Mouse (Mus musculus) limb, embryonic 14.5 days (tissue): ENCODE measurements around the gene Snx33. TPM values are rescaled to one million over a fixed set of nuclear protein-coding genes. Genes with fewer than 3 reads are reported as not detected.

Source experiments
- ATAC-seq: fragments of 200-750 bp; cut with Nextera tagmentation; 2 replicates; pipeline ENCODE4 v1.8.0; 2017; ENCODE audit warnings: low read depth, moderate number of reproducible peaks, moderate TSS enrichment; ENCODE audit not compliant: low FRiP score
- DNase-seq: peaks from one replicate; pipeline ENCODE4 v3.0.0-alpha.2; 2015; ENCODE audit warnings: low spot score
- H3K27ac ChIP-seq: fragments of 300-500 bp; sonication (generic); replicated peaks from 2 replicates; pipeline ENCODE4 v1.5.1; 2014; ENCODE audit warnings: low read depth, mild to moderate bottlenecking, low read length, moderate library complexity, mixed read lengths
- H3K27me3 ChIP-seq: fragments of 300-500 bp; sonication (generic); 2 replicates; pipeline ENCODE4 v1.6.1; 2014; ENCODE audit warnings: low read length, mixed read lengths; ENCODE audit not compliant: control insufficient read depth, insufficient read depth
- H3K36me3 ChIP-seq: fragments of 300-500 bp; sonication (generic); 2 replicates; pipeline ENCODE4 v1.6.1; 2014; ENCODE audit warnings: mild to moderate bottlenecking, low read length, moderate library complexity, mixed read lengths; ENCODE audit not compliant: control insufficient read depth, insufficient read depth
- H3K4me1 ChIP-seq: fragments of 300-500 bp; sonication (generic); 2 replicates; pipeline ENCODE4 v1.6.1; 2014; ENCODE audit warnings: antibody characterized with exemption, low read length, mixed read lengths; ENCODE audit not compliant: control insufficient read depth, insufficient read depth
- H3K4me2 ChIP-seq: fragments of 300-500 bp; sonication (generic); replicated peaks from 2 replicates; pipeline ENCODE4 v1.6.1; 2014; ENCODE audit warnings: low read depth, mild to moderate bottlenecking, low read length, moderate library complexity; ENCODE audit not compliant: severe bottlenecking
- H3K4me3 ChIP-seq: fragments of 300-500 bp; sonication (generic); replicated peaks from 2 replicates; pipeline ENCODE4 v1.5.1; 2014; ENCODE audit warnings: low read length
- H3K9ac ChIP-seq: fragments of 300-500 bp; sonication (generic); 2 replicates; pipeline ENCODE4 v1.6.1; 2014; ENCODE audit warnings: mild to moderate bottlenecking, low read depth, low read length, moderate library complexity; ENCODE audit not compliant: severe bottlenecking
- H3K9me3 ChIP-seq: fragments of 300-500 bp; sonication (generic); 2 replicates; pipeline ENCODE4 v1.6.1; 2016; ENCODE audit warnings: low read length; ENCODE audit not compliant: control insufficient read depth
- POLR2A ChIP-seq: fragments of 200-500 bp; IDR thresholded peaks from 2 replicates; pipeline ENCODE4 v1.8.0; 2012; ENCODE audit warnings: inconsistent platforms, mild to moderate bottlenecking, moderate library complexity, borderline replicate concordance; ENCODE audit not compliant: insufficient read depth, insufficient read length; ENCODE audit errors: extremely low read depth
- WGBS: fragments of 180-500 bp; shearing (Covaris S2); extraction: QIAGEN DNeasy Blood & Tissue Kit; methylation state at CpG from one replicate; pipeline ENCODE4 v1.1.7; 2014; 5-methylcytosine and 5-hydroxymethylcytosine counted together
- polyA plus RNA-seq, 2 experiments: library from polyadenylated mRNA; depleted of rRNA in 1 of 2; stranded (reverse) in 1 of 2; unstranded in 1 of 2; fragments of >200 nt; fragmentation: Nextera tagmentation in 1 of 2; extraction: Ambion mirVana in 1 of 2; gene quantifications; 2 replicates each; pipeline versions ENCODE4 v1.2.1 to v1.2.3; 2012 to 2014

Gene Snx33
- 11.4 and 12.8 TPM in 2 replicates for polyA plus RNA-seq (2012; rRNA removed)
- polyA plus RNA-seq (2014; fragmentation: Nextera tagmentation; extraction: Ambion mirVana): 8.1 and 11.2 TPM in 2 replicates

DNA sequence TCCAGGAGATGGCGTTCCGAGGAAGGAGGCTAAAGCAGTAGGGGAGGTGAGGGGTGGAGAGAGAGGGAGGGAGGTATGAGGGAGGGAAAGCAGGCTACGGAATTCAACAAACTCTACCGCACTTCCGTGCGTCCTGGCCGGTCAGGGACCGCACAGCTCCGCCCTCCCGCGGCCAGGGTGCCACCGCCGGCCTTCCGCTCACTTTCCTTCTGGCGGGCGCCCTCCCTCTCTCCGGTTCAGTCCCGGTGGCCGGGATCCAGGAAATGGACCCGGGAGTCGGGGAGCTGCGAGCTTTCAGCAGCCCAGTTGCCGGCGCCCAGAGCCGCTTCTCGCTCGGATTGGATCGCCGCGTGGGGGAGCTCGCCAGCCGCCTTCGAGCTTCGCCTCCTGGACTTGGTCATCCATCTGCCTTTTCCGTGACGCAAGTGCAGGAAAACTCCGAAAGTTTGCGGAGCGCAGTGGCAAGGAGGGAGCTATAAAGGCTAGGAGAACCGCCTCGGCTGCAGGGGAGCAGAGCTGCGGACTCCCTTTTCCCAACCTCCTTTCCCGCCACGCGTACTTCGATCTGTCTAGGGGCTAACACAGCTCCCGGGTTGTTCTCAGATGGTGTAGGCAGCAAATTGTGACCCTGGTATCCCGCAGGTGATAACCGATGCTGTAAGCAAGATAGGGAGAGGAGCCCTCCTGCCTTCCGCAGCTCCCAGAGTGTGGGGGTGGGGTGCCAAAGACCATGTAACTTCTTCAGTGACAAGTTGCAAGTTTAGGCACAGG, at the start of gene Snx33:
Gene Snx33 (minus strand): TSS at position 331 of the 771 bp plus-strand sequence.
- Histone ChIP-seq H3K36me3 (peaks cover 14% of the 10 kb centered on the region), H3K4me3 (peak within 1 kb of the TSS; percentile 68), H3K27ac (peak within 1 kb of the TSS; percentile 93), H3K4me1 (peaks cover 38% of the 10 kb centered on the region), H3K9ac (peak within 1 kb of the TSS; percentile 81), H3K4me2 (peak within 1 kb of the TSS; percentile 93), H3K27me3 (no peaks in the 10 kb centered on the region), H3K9me3 (no peaks in the 10 kb centered on the region)
- WGBS: 3% methylated on average over 46 of the region's 50 CpGs
- ATAC-seq: peak; percentile 91
- DNase-seq: peak; percentile 92
- TF ChIP-seq POLR2A: peak; percentile 79; the same call in 1 of the 2 replicates

GRCm38 (mm10) chr9:56975199-56975598, 47.0 kb upstream of the Snx33 start:
- no peak overlapping the region for H3K27ac ChIP-seq
- 72% methylated on average over 3 of the region's 3 CpGs for WGBS

DNA sequence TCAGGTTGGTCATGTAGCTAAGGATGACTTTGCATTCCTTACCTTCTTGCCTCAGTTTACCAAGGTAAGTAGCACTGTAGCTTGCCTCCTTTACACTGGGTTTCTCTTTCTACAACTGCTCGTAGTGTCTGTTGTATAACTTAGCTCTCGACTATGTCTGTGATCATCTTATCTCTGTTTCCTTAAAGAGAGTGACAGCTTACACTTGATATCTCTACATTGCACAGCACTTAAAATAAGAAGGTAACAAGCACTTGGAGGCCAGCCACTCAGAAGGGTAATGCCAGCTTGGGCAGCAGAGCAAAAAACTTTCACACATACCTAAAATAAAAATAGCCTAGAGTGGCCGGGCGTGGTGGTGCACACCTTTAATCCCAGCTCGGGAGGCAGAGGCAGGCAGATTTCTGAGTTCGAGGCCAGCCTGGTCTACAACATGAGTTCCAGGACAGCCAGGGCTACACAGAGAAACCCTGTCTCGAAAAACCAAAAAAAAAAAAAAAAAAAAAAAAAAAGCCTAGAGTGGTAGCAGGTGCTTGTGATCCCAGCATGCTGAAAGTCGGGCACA, 45.9 kb upstream of the Snx33 start:
- Histone ChIP-seq H3K4me3 (no peak overlapping the region), H3K4me1 (no peaks in the 10 kb centered on the region), H3K27me3 (no peaks in the 10 kb centered on the region), H3K27ac (no peak overlapping the region), H3K4me2 (no peak overlapping the region), H3K9ac (no peak overlapping the region), H3K9me3 (no peaks in the 10 kb centered on the region), H3K36me3 (peaks cover 21% of the 10 kb centered on the region; the same call in 1 of the 2 replicates)
- 79% methylated on average over 8 of the region's 8 CpGs for WGBS
- ATAC-seq (no peak), DNase-seq (no peak)
- TF ChIP-seq POLR2A: no peak

More at GRCm38 (mm10) chr9:56975199-56975598, 47.0 kb upstream of the Snx33 start:
- no peak overlapping the region for H3K4me3 ChIP-seq
- H3K36me3 ChIP-seq: peaks cover 26% of the 10 kb centered on the region
- H3K4me2 ChIP-seq: no peak overlapping the region
- no peak for TF ChIP-seq POLR2A
- DNase-seq (no peak), ATAC-seq (no peak)
- no peaks in the 10 kb centered on the region for H3K4me1 ChIP-seq
- no peaks in the 10 kb centered on the region for H3K27me3 ChIP-seq
- no peaks in the 10 kb centered on the region for H3K9me3 ChIP-seq
- H3K9ac ChIP-seq: no peak overlapping the region

DNA sequence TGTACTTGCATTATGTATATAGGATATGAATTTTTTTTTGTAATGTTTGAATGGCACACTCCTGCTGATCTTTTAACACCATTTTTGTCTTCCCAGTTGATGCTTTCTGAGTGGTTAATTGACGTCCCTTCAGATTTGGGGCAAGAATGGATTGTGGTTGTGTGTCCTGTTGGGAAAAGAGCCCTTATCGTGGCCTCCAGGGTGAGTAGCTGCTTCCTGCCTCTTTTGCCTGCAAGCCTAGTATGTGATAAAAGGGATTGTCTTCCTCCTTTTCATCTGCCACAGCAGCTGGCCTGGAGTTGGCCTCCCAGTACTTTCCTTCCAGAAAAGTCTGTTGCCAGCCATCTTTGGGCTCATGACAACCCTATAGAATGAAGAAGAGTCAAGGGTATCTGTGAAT, 42.0 kb upstream of the Snx33 start:
- no peak for TF ChIP-seq POLR2A
- Histone ChIP-seq H3K9ac (no peak overlapping the region), H3K27me3 (no peaks in the 10 kb centered on the region), H3K4me3 (no peak overlapping the region), H3K27ac (no peak overlapping the region), H3K4me1 (no peaks in the 10 kb centered on the region), H3K9me3 (no peaks in the 10 kb centered on the region), H3K36me3 (peaks cover 23% of the 10 kb centered on the region), H3K4me2 (no peak overlapping the region)
- 85% methylated on average over 2 of the region's 2 CpGs for WGBS
- DNase-seq: no peak
- no peak for ATAC-seq

GRCm38 (mm10) chr9:56961591-56961990, 33.4 kb upstream of the Snx33 start:
- 85% methylated on average over 3 of the region's 3 CpGs for WGBS
- H3K4me1 ChIP-seq: no peaks in the 10 kb centered on the region
- no peaks in the 10 kb centered on the region for H3K9me3 ChIP-seq
- no peak overlapping the region for H3K4me3 ChIP-seq
- H3K36me3 ChIP-seq: peaks cover 37% of the 10 kb centered on the region
- no peak for TF ChIP-seq POLR2A
- DNase-seq: no peak
- no peak overlapping the region for H3K27ac ChIP-seq
- no peak for ATAC-seq
- H3K27me3 ChIP-seq: no peaks in the 10 kb centered on the region
- no peak overlapping the region for H3K4me2 ChIP-seq
- no peak overlapping the region for H3K9ac ChIP-seq
